Mouse (Mus musculus) intestine, embryonic 15.5 days (tissue): ENCODE results near the gene Glyctk. TPM values are rescaled to one million over a fixed set of nuclear protein-coding genes. Genes with fewer than 3 reads are reported as not detected.
A peak's percentile ranks its signal among the peaks of the same experiment; 100 is the strongest.

ENCODE experiments used
- ATAC-seq: fragments of 200-750 bp; cut with Nextera tagmentation; 2 replicates; pipeline ENCODE4 v1.8.0; 2017; ENCODE audit warnings: moderate TSS enrichment, moderate library complexity
- H3K27ac ChIP-seq: fragments of 300-500 bp; sonication (generic); 2 replicates; pipeline ENCODE4 v1.5.1; 2015; ENCODE audit warnings: mild to moderate bottlenecking, inconsistent platforms
- H3K27me3 ChIP-seq: fragments of 300-500 bp; sonication (generic); replicated peaks from 2 replicates; pipeline ENCODE4 v1.6.1; 2015; ENCODE audit warnings: inconsistent platforms
- H3K36me3 ChIP-seq: fragments of 300-500 bp; sonication (generic); 2 replicates; pipeline ENCODE4 v1.6.1; 2015; ENCODE audit warnings: inconsistent platforms
- H3K4me1 ChIP-seq: fragments of 300-500 bp; sonication (generic); replicated peaks from 2 replicates; pipeline ENCODE4 v1.6.1; 2015; ENCODE audit warnings: inconsistent platforms
- H3K4me2 ChIP-seq: fragments of 300-500 bp; sonication (generic); replicated peaks from 2 replicates; pipeline ENCODE4 v1.6.1; 2015; ENCODE audit warnings: mild to moderate bottlenecking, inconsistent platforms
- H3K4me3 ChIP-seq: fragments of 300-500 bp; sonication (generic); replicated peaks from 2 replicates; pipeline ENCODE4 v1.5.1; 2015; ENCODE audit warnings: inconsistent platforms
- H3K9ac ChIP-seq: fragments of 300-500 bp; sonication (generic); 2 replicates; pipeline ENCODE4 v1.6.1; 2015; ENCODE audit warnings: inconsistent platforms
- H3K9me3 ChIP-seq: fragments of 300-500 bp; sonication (generic); 2 replicates; pipeline ENCODE4 v1.6.1; 2016; ENCODE audit warnings: inconsistent platforms
- WGBS: fragments of 180-500 bp; shearing (Covaris S2); methylation state at CpG from one replicate; pipeline ENCODE4 v1.1.7; 2015; 5-methylcytosine and 5-hydroxymethylcytosine counted together
- microRNA counts: library from miRNA; unstranded; fragments of <30 nt; microRNA quantifications from one replicate; lab custom pipeline; 2016
- polyA plus RNA-seq: library from polyadenylated mRNA; unstranded; fragments of >200 nt; fragmentation: Nextera tagmentation; extraction: Ambion mirVana; gene quantifications from 2 replicates; pipeline ENCODE4 v1.2.1, GENCODE M21; 2015

Gene Glyctk
- polyA plus RNA-seq, 1 experiment from 2014 or later: 3.4 TPM

GRCm38 (mm10) chr9:106130250-106130649, 27.7 kb downstream of the Glyctk start:
- H3K27me3 ChIP-seq: no peaks in the 10 kb centered on the region
- H3K4me1 ChIP-seq: no peaks in the 10 kb centered on the region; the same call in 1 of the 2 replicates
- no peak overlapping the region for H3K4me2 ChIP-seq
- no peak overlapping the region for H3K4me3 ChIP-seq
- whole genome bisulfite sequencing: 82% methylated on average over 7 of the region's 7 CpGs
- no peaks in the 10 kb centered on the region for H3K9me3 ChIP-seq
- ATAC-seq: no peak
- no peaks in the 10 kb centered on the region for H3K36me3 ChIP-seq
- no peak overlapping the region for H3K27ac ChIP-seq
- no peak overlapping the region for H3K9ac ChIP-seq

GRCm38 (mm10) chr9:106129072-106129471, 28.9 kb downstream of the Glyctk start:
- Histone ChIP-seq H3K4me1 (no peaks in the 10 kb centered on the region; the same call in 1 of the 2 replicates), H3K4me2 (no peak overlapping the region), H3K36me3 (no peaks in the 10 kb centered on the region), H3K4me3 (no peak overlapping the region), H3K27ac (no peak overlapping the region), H3K9me3 (no peaks in the 10 kb centered on the region), H3K9ac (no peak overlapping the region), H3K27me3 (no peaks in the 10 kb centered on the region)
- 67% methylated on average over 2 of the region's 2 CpGs for WGBS
- no peak for ATAC-seq

GRCm38 (mm10) chr9:106126786-106127251, 31.1 kb downstream of the Glyctk start:
- Histone ChIP-seq H3K9ac (no peak overlapping the region), H3K4me2 (no peak overlapping the region), H3K36me3 (no peaks in the 10 kb centered on the region), H3K9me3 (no peaks in the 10 kb centered on the region), H3K27me3 (no peaks in the 10 kb centered on the region), H3K4me1 (no peaks in the 10 kb centered on the region; the same call in 1 of the 2 replicates), H3K27ac (no peak overlapping the region), H3K4me3 (no peak overlapping the region)
- WGBS: 61% methylated on average over 2 of the region's 2 CpGs
- no peak for ATAC-seq

- WGBS: 49% methylated on average over 4 of the region's 4 CpGs
- H3K36me3 ChIP-seq: no peaks in the 10 kb centered on the region
- H3K27me3 ChIP-seq: no peaks in the 10 kb centered on the region
- H3K4me1 ChIP-seq: no peaks in the 10 kb centered on the region; the same call in 1 of the 2 replicates
- no peaks in the 10 kb centered on the region for H3K9me3 ChIP-seq
- ATAC-seq: peak; percentile 28; the same call in 1 of the 2 replicates
- no peak overlapping the region for H3K27ac ChIP-seq
- no peak overlapping the region for H3K4me3 ChIP-seq
- H3K4me2 ChIP-seq: no peak overlapping the region
- H3K9ac ChIP-seq: no peak overlapping the region
Observed at GRCm38 (mm10) chr9:106123599-106123998, 34.3 kb downstream of the Glyctk start.

- WGBS: 74% methylated on average over 9 of the region's 9 CpGs
Observed at GRCm38 (mm10) chr9:106119075-106119474, 38.9 kb downstream of the Glyctk start.

GRCm38 (mm10) chr9:106115801-106116424, 42.0 kb downstream of the Glyctk start:
- no peaks in the 10 kb centered on the region for H3K27me3 ChIP-seq
- H3K9me3 ChIP-seq: no peaks in the 10 kb centered on the region
- no peak overlapping the region for H3K4me2 ChIP-seq
- WGBS: 36% methylated on average over 13 of the region's 13 CpGs
- no peak overlapping the region for H3K27ac ChIP-seq
- no peak for ATAC-seq
- no peaks in the 10 kb centered on the region for H3K36me3 ChIP-seq
- no peak overlapping the region for H3K4me3 ChIP-seq
- no peak overlapping the region for H3K9ac ChIP-seq
- H3K4me1 ChIP-seq: no peaks in the 10 kb centered on the region; the same call in 1 of the 2 replicates

More at GRCm38 (mm10) chr9:106119075-106119474, 38.9 kb downstream of the Glyctk start:
- ATAC-seq: no peak
- Histone ChIP-seq H3K27ac (no peak overlapping the region), H3K4me1 (no peaks in the 10 kb centered on the region), H3K4me3 (no peak overlapping the region), H3K4me2 (no peak overlapping the region), H3K9me3 (no peaks in the 10 kb centered on the region), H3K27me3 (no peaks in the 10 kb centered on the region), H3K9ac (no peak overlapping the region), H3K36me3 (no peaks in the 10 kb centered on the region)

GRCm38 (mm10) chr9:106112770-106113423, 45.0 kb downstream of the Glyctk start:
- Histone ChIP-seq H3K4me1 (no peaks in the 10 kb centered on the region; the same call in 1 of the 2 replicates), H3K4me2 (no peak overlapping the region), H3K4me3 (no peak overlapping the region), H3K36me3 (no peaks in the 10 kb centered on the region), H3K9me3 (no peaks in the 10 kb centered on the region), H3K9ac (no peak overlapping the region), H3K27ac (no peak overlapping the region), H3K27me3 (no peaks in the 10 kb centered on the region)
- ATAC-seq: peak; percentile 55; the same call in 1 of the 2 replicates
- 25% methylated on average over 10 of the region's 10 CpGs for WGBS

GRCm38 (mm10) chr9:106106241-106106640, 51.7 kb downstream of the Glyctk start:
- Histone ChIP-seq H3K27me3 (no peaks in the 10 kb centered on the region), H3K27ac (no peak overlapping the region), H3K9me3 (no peaks in the 10 kb centered on the region), H3K9ac (no peak overlapping the region), H3K36me3 (no peaks in the 10 kb centered on the region), H3K4me3 (no peak overlapping the region), H3K4me1 (no peaks in the 10 kb centered on the region), H3K4me2 (no peak overlapping the region)
- ATAC-seq: no peak
- 75% methylated on average over 9 of the region's 9 CpGs for WGBS

- no peak overlapping the region for H3K4me2 ChIP-seq
- 74% methylated on average over 7 of the region's 7 CpGs for WGBS
- H3K9ac ChIP-seq: no peak overlapping the region
- no peaks in the 10 kb centered on the region for H3K27me3 ChIP-seq
- no peak for ATAC-seq
- H3K36me3 ChIP-seq: no peaks in the 10 kb centered on the region
- H3K9me3 ChIP-seq: no peaks in the 10 kb centered on the region
- no peak overlapping the region for H3K27ac ChIP-seq
- no peak overlapping the region for H3K4me3 ChIP-seq
- no peaks in the 10 kb centered on the region for H3K4me1 ChIP-seq
Observed at GRCm38 (mm10) chr9:106104401-106104800, 53.5 kb downstream of the Glyctk start.

MicroRNAs within 50 kb of the gene (microRNA counts, 519-probe panel; counts per million panel counts)
- microRNA mmu-let-7g (lab: Ali Mortazavi, UCI): 4,698 counts per million, percentile 98 among the panel's probes with 10 or more counts

Other genes starting within 250 kb of the Glyctk start
- 0.98 and 1.6 TPM in 2 replicates for gene Col6a5, start 197.5 kb downstream of the Glyctk start, polyA plus RNA-seq
- 66.7 and 76.7 TPM in 2 replicates for gene Col6a4, start 61.4 kb downstream of the Glyctk start, polyA plus RNA-seq
- gene Wdr82, start 12.8 kb upstream of the Glyctk start, polyA plus RNA-seq: 16.5 and 19.0 TPM in 2 replicates
- 30.4 and 31.7 TPM in 2 replicates for gene Ppm1m, start 41.6 kb upstream of the Glyctk start, polyA plus RNA-seq
- 51.5 and 52.5 TPM in 2 replicates for gene Twf2, start 45.0 kb upstream of the Glyctk start, polyA plus RNA-seq
- gene Tlr9, start 64.5 kb upstream of the Glyctk start, polyA plus RNA-seq: 0.16 and 0.19 TPM in 2 replicates
- 110 TPM in 2 replicates for gene Alas1, start 90.5 kb upstream of the Glyctk start, polyA plus RNA-seq
- gene Poc1a, start 122.9 kb upstream of the Glyctk start, polyA plus RNA-seq: 25.9 and 28.2 TPM in 2 replicates
- 10.0 and 10.3 TPM in 2 replicates for gene Dusp7, start 210.5 kb upstream of the Glyctk start, polyA plus RNA-seq